Mouse (Mus musculus): ENCODE data around the gene Serpina1b. TPM values are rescaled to one million over a fixed set of nuclear protein-coding genes. Genes with fewer than 3 reads are reported as not detected.

Serpina1b gene
- 2,401 and 2,510 TPM in 2 replicates for polyA plus RNA-seq (2012; rRNA removed)

GRCm38 (mm10) chr12:103830273-103830672 is at the start of gene Serpina1b:
Gene Serpina1b (minus strand): TSS chr12:103830373.

GRCm38 (mm10) chr12:103863101-103863974 is 33.2 kb upstream of the Serpina1b start, which contains the start of gene Serpina1a:
Gene Serpina1a (minus strand): TSS chr12:103863562.

GRCm38 (mm10) chr12:103773246-103773851 is 56.8 kb downstream of the Serpina1b start, which contains the start of gene Serpina1d:
Gene Serpina1d (minus strand): TSS chr12:103773592.

GRCm38 (mm10) chr12:103695429-103695828 is 134.7 kb downstream of the Serpina1b start, which contains the start of gene Serpina1f:
Gene Serpina1f (minus strand): TSS chr12:103695529.

Other genes starting within 250 kb of the Serpina1b start
- gene Serpina10, start 198.9 kb downstream of the Serpina1b start, polyA plus RNA-seq (2012; rRNA removed): 53.2 and 56.2 TPM in 2 replicates
- 14.8 and 25.0 TPM in 2 replicates for gene Serpina6, start 173.2 kb downstream of the Serpina1b start, polyA plus RNA-seq (2012; rRNA removed)
- gene Serpina16, start 154.2 kb downstream of the Serpina1b start, polyA plus RNA-seq (2012; rRNA removed): 0.01 TPM in 1 of 2 replicates, not detected in the other
- gene Serpina1f, start 134.8 kb downstream of the Serpina1b start, polyA plus RNA-seq (2012; rRNA removed): not detected in 2 replicates
- 1,315 and 1,572 TPM in 2 replicates for gene Serpina1d, start 56.8 kb downstream of the Serpina1b start, polyA plus RNA-seq (2012; rRNA removed)
- gene Serpina1a, start 33.2 kb upstream of the Serpina1b start, polyA plus RNA-seq (2012; rRNA removed): 2,492 and 2,846 TPM in 2 replicates
- 1,205 and 1,238 TPM in 2 replicates for gene Serpina1c, start 74.5 kb upstream of the Serpina1b start, polyA plus RNA-seq (2012; rRNA removed)
- gene Serpina1e, start 128.6 kb upstream of the Serpina1b start, polyA plus RNA-seq (2012; rRNA removed): 6,689 and 6,899 TPM in 2 replicates
- 184 and 214 TPM in 2 replicates for gene Serpina11, start 159.6 kb upstream of the Serpina1b start, polyA plus RNA-seq (2012; rRNA removed)
- gene Serpina9, start 183.4 kb upstream of the Serpina1b start, polyA plus RNA-seq (2012; rRNA removed): 0.10 and 0.24 TPM in 2 replicates
- gene Serpina12, start 214.1 kb upstream of the Serpina1b start, polyA plus RNA-seq (2012; rRNA removed): 0.16 and 0.20 TPM in 2 replicates